Mouse (Mus musculus) macrophage (primary cell): Measurements from ENCODE around the gene Polr2j. TPM values are rescaled to one million over a fixed set of nuclear protein-coding genes. Genes with fewer than 3 reads are reported as not detected.

Experiments
- H3K27ac ChIP-seq: fragments of 350-480 bp; formaldehyde crosslinking; 2 replicates; pipeline ENCODE4 v1.9.0; 2021
- H3K36me3 ChIP-seq: fragments of 350-480 bp; formaldehyde crosslinking; 2 replicates; pipeline ENCODE4 v1.9.0; 2021; ENCODE audit errors: inconsistent target
- H3K4me3 ChIP-seq: fragments of 350-480 bp; formaldehyde crosslinking; 2 replicates; pipeline ENCODE4 v1.9.0; 2021; ENCODE audit errors: inconsistent target
- H3K79me2 ChIP-seq: fragments of 350-480 bp; formaldehyde crosslinking; 2 replicates; pipeline ENCODE4 v1.9.0; 2021; ENCODE audit errors: inconsistent target
- WGBS: methylation state at CpG from one replicate; pipeline ENCODE4 v1.1.7; 2026; ENCODE audit warnings: inconsistent platforms; ENCODE audit not compliant: missing documents; 5-methylcytosine and 5-hydroxymethylcytosine counted together
- polyA plus RNA-seq: library from polyadenylated mRNA; stranded (reverse); fragments of 250-400 nt; gene quantifications from 3 replicates; pipeline ENCODE4 v1.2.4, GENCODE M21; 2018; ENCODE audit warnings: inconsistent platforms

Polr2j gene
- polyA plus RNA-seq, 1 experiment from 2014 or later: 118 TPM

- Histone ChIP-seq H3K27ac (no peak overlapping the region), H3K79me2 (peaks cover 38% of the 10 kb centered on the region; the same call in 1 of the 2 replicates), H3K36me3 (peaks cover 60% of the 10 kb centered on the region), H3K4me3 (no peak overlapping the region)
- 97% methylated on average over 11 of the region's 11 CpGs for WGBS
Measured at GRCm38 (mm10) chr5:136163807-136164474, 47.5 kb downstream of the Polr2j start.

- WGBS: 96% methylated on average over 8 of the region's 8 CpGs
- no peak overlapping the region for H3K4me3 ChIP-seq
- peaks cover 57% of the 10 kb centered on the region for H3K36me3 ChIP-seq
Measured at GRCm38 (mm10) chr5:136165246-136165645, 48.8 kb downstream of the Polr2j start.

GRCm38 (mm10) chr5:136167296-136167695 lies 50.9 kb downstream of the Polr2j start:
- Histone ChIP-seq H3K27ac (no peak overlapping the region), H3K4me3 (no peak overlapping the region), H3K79me2 (peaks cover 48% of the 10 kb centered on the region; the same call in 1 of the 2 replicates), H3K36me3 (peaks cover 42% of the 10 kb centered on the region)
- WGBS: 97% methylated on average over 4 of the region's 4 CpGs

More at GRCm38 (mm10) chr5:136165246-136165645, 48.8 kb downstream of the Polr2j start:
- Histone ChIP-seq H3K79me2 (peaks cover 48% of the 10 kb centered on the region; the same call in 1 of the 2 replicates), H3K27ac (no peak overlapping the region)

- Histone ChIP-seq H3K4me3 (no peak overlapping the region), H3K27ac (no peak overlapping the region), H3K36me3 (peaks cover 35% of the 10 kb centered on the region), H3K79me2 (peaks cover 48% of the 10 kb centered on the region; the same call in 1 of the 2 replicates)
- WGBS: 100% methylated on average over 3 of the region's 3 CpGs
Measured at GRCm38 (mm10) chr5:136168071-136168470, 51.6 kb downstream of the Polr2j start.

- peaks cover 34% of the 10 kb centered on the region for H3K36me3 ChIP-seq
- H3K27ac ChIP-seq: peak overlapping the region; percentile 76
- H3K79me2 ChIP-seq: peaks cover 48% of the 10 kb centered on the region; the same call in 1 of the 2 replicates
- H3K4me3 ChIP-seq: peak overlapping the region; percentile 68
- WGBS: 10% methylated on average over 15 of the region's 15 CpGs
Measured at GRCm38 (mm10) chr5:136169626-136170511, 53.4 kb downstream of the Polr2j start.

- WGBS: under 1% methylated on average over 43 of the region's 49 CpGs
- peaks cover 41% of the 10 kb centered on the region; the same call in 1 of the 2 replicates for H3K79me2 ChIP-seq
Measured at GRCm38 (mm10) chr5:136170512-136171362, 54.3 kb downstream of the Polr2j start, which contains the start of gene Orai2. Gene Orai2, minus strand, starts transcription at chr5:136170713.

GRCm38 (mm10) chr5:136171363-136172341 lies 55.2 kb downstream of the Polr2j start:
- H3K27ac ChIP-seq: peak overlapping the region; percentile 96
- peaks cover 32% of the 10 kb centered on the region; the same call in 1 of the 2 replicates for H3K79me2 ChIP-seq
- H3K4me3 ChIP-seq: peak overlapping the region; percentile 68
- peaks cover 16% of the 10 kb centered on the region; the same call in 1 of the 2 replicates for H3K36me3 ChIP-seq
- WGBS: 14% methylated on average over 17 of the region's 17 CpGs

More at GRCm38 (mm10) chr5:136170512-136171362, 54.3 kb downstream of the Polr2j start, which contains the start of gene Orai2:
- Histone ChIP-seq H3K27ac (peak within 1 kb of the TSS; percentile 96), H3K36me3 (peaks cover 25% of the 10 kb centered on the region), H3K4me3 (peak within 1 kb of the TSS; percentile 68)

Other genes with a start within 250 kb of the Polr2j start
- gene Hspb1, start 228.7 kb upstream of the Polr2j start, polyA plus RNA-seq: 0.23 to 0.43 TPM in 2 of 3 replicates, not detected in the other
- 161 to 315 TPM (median 200 TPM) in 3 replicates for gene Ywhag, start 182.0 kb upstream of the Polr2j start, polyA plus RNA-seq
- 2.8 to 3.3 TPM (median 3.0 TPM) in 3 replicates for gene Ssc4d, start 142.1 kb upstream of the Polr2j start, polyA plus RNA-seq
- gene Zp3, start 136.5 kb upstream of the Polr2j start, polyA plus RNA-seq: not detected in 3 replicates
- 7.6 to 10.1 TPM (median 9.4 TPM) in 3 replicates for gene Dtx2, start 121.8 kb upstream of the Polr2j start, polyA plus RNA-seq
- not detected in 3 replicates for gene Upk3b, start 78.1 kb upstream of the Polr2j start, polyA plus RNA-seq
- not detected in 3 replicates for gene Upk3bl, start 62.1 kb upstream of the Polr2j start, polyA plus RNA-seq
- gene Rasa4, start 32.7 kb upstream of the Polr2j start, polyA plus RNA-seq: 51.3 to 186 TPM (median 61.5 TPM) in 3 replicates
- gene Lrwd1, start 19.4 kb downstream of the Polr2j start, polyA plus RNA-seq: 6.0 to 13.5 TPM (median 9.4 TPM) in 3 replicates
- gene Alkbh4, start 19.5 kb downstream of the Polr2j start, polyA plus RNA-seq: 3.8 to 8.1 TPM (median 7.9 TPM) in 3 replicates
- gene Orai2, start 54.1 kb downstream of the Polr2j start, polyA plus RNA-seq: 7.1 to 19.8 TPM (median 13.8 TPM) in 3 replicates
- 12.4 to 58.1 TPM (median 23.3 TPM) in 3 replicates for gene Prkrip1, start 82.3 kb downstream of the Polr2j start, polyA plus RNA-seq
- 11.6 to 27.4 TPM (median 14.5 TPM) in 3 replicates for gene Sh2b2, start 129.9 kb downstream of the Polr2j start, polyA plus RNA-seq